Mouse (Mus musculus): ENCODE data around the gene Ece1.

DNA sequence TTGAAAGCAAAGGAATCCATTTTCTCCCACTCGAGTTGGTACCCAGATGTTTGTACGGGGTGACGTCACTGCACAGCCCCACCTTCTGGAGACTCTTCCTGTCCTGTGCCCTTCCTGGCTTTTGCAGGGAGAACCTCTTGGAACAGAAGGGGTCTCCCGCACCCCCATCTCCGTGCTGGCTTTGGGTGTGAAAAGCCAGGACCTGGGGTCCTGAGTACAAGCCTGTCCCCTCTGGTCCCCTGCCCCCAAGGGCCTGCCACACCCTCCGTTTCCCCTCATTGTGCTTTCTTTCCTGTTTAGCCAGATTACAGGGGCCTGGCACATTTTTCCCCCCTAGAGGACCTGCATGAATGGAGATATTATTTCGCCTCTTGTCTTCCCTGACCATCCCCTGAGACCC, 58.0 kb downstream of the Ece1 start:
- no peak for TF ChIP-seq CTCF (IDR thresholded peaks at IDR 0.05; ENCODE audit: low read depth, low read length)
- TF ChIP-seq GATA1 (IDR thresholded peaks at IDR 0.05; ENCODE audit: borderline replicate concordance, low read length) = no peak
- TF ChIP-seq POLR2AphosphoS5 (IDR thresholded peaks at IDR 0.05; ENCODE audit: insufficient replicate concordance, low read depth, low read length) = no peak

Measured in G1E (cell line).